Mouse (Mus musculus): ENCODE data around the gene Golga1. TPM values are rescaled to one million over a fixed set of nuclear protein-coding genes. Genes with fewer than 3 reads are reported as not detected.

Golga1 gene
- polyA plus RNA-seq, 1 experiment from 2014 or later, result 38.2 TPM

- no peak overlapping the region for H3K9ac ChIP-seq
- WGBS, result 86% methylated on average over 6 of the region's 6 CpGs
- H3K36me3 ChIP-seq (replicated peaks), result no peaks in the 10 kb centered on the region
- no peak overlapping the region for H3K4me2 ChIP-seq
- H3K27ac ChIP-seq, result no peak overlapping the region
- H3K9me3 ChIP-seq, result no peaks in the 10 kb centered on the region
- H3K27me3 ChIP-seq (replicated peaks), result no peaks in the 10 kb centered on the region
- no peak for ATAC-seq (replicated peaks)
- no peak overlapping the region for H3K4me3 ChIP-seq
- no peaks in the 10 kb centered on the region for H3K4me1 ChIP-seq
Observed at GRCm38 (mm10) chr2:38987803-38988510, 77.4 kb downstream of the Golga1 start.

GRCm38 (mm10) chr2:38987371-38987770 is 78.0 kb downstream of the Golga1 start:
- H3K4me2 ChIP-seq, result no peak overlapping the region
- H3K9ac ChIP-seq, result no peak overlapping the region
- no peaks in the 10 kb centered on the region for H3K9me3 ChIP-seq
- no peak overlapping the region for H3K27ac ChIP-seq
- no peaks in the 10 kb centered on the region for H3K36me3 ChIP-seq (replicated peaks)
- no peak overlapping the region for H3K4me3 ChIP-seq
- WGBS, result 62% methylated on average over 1 of the region's 1 CpGs
- no peaks in the 10 kb centered on the region for H3K4me1 ChIP-seq
- no peak for ATAC-seq (replicated peaks)
- H3K27me3 ChIP-seq (replicated peaks), result no peaks in the 10 kb centered on the region

- no peaks in the 10 kb centered on the region for H3K9me3 ChIP-seq
- 83% methylated on average over 3 of the region's 3 CpGs for WGBS
- H3K4me1 ChIP-seq, result no peaks in the 10 kb centered on the region
- no peaks in the 10 kb centered on the region for H3K27me3 ChIP-seq (replicated peaks)
- no peak overlapping the region for H3K9ac ChIP-seq
- H3K4me3 ChIP-seq, result no peak overlapping the region
- ATAC-seq (replicated peaks), result no peak
- no peak overlapping the region for H3K27ac ChIP-seq
- H3K4me2 ChIP-seq, result no peak overlapping the region
- no peaks in the 10 kb centered on the region for H3K36me3 ChIP-seq (replicated peaks)
Observed at GRCm38 (mm10) chr2:38986580-38986979, 78.8 kb downstream of the Golga1 start.

- Histone ChIP-seq H3K4me2 (no peak overlapping the region), H3K27me3 (replicated peaks) (no peaks in the 10 kb centered on the region), H3K36me3 (replicated peaks) (no peaks in the 10 kb centered on the region), H3K9ac (no peak overlapping the region), H3K27ac (no peak overlapping the region), H3K9me3 (no peaks in the 10 kb centered on the region), H3K4me1 (no peaks in the 10 kb centered on the region), H3K4me3 (no peak overlapping the region)
- 100% methylated on average over 2 of the region's 2 CpGs for WGBS
- no peak for ATAC-seq (replicated peaks)
Observed at GRCm38 (mm10) chr2:38983456-38983855, 81.9 kb downstream of the Golga1 start.

GRCm38 (mm10) chr2:38977837-38978236 is 87.5 kb downstream of the Golga1 start:
- no peak for ATAC-seq (replicated peaks)
- 75% methylated on average over 4 of the region's 4 CpGs for WGBS
- Histone ChIP-seq H3K4me3 (no peak overlapping the region), H3K36me3 (replicated peaks) (no peaks in the 10 kb centered on the region), H3K9ac (no peak overlapping the region), H3K4me1 (no peaks in the 10 kb centered on the region), H3K27me3 (replicated peaks) (no peaks in the 10 kb centered on the region), H3K27ac (no peak overlapping the region), H3K4me2 (no peak overlapping the region), H3K9me3 (no peaks in the 10 kb centered on the region)

- Histone ChIP-seq H3K27me3 (replicated peaks) (no peaks in the 10 kb centered on the region), H3K4me3 (no peak overlapping the region), H3K9ac (no peak overlapping the region), H3K36me3 (replicated peaks) (no peaks in the 10 kb centered on the region), H3K4me2 (no peak overlapping the region), H3K4me1 (no peaks in the 10 kb centered on the region), H3K27ac (no peak overlapping the region), H3K9me3 (no peaks in the 10 kb centered on the region)
- WGBS, result 82% methylated on average over 21 of the region's 21 CpGs
- no peak for ATAC-seq (replicated peaks)
Observed at GRCm38 (mm10) chr2:38975941-38976805, 89.2 kb downstream of the Golga1 start.

- Histone ChIP-seq H3K9me3 (no peaks in the 10 kb centered on the region), H3K4me3 (no peak overlapping the region), H3K27me3 (replicated peaks) (no peaks in the 10 kb centered on the region), H3K27ac (no peak overlapping the region), H3K9ac (no peak overlapping the region), H3K4me1 (no peaks in the 10 kb centered on the region), H3K36me3 (replicated peaks) (no peaks in the 10 kb centered on the region), H3K4me2 (no peak overlapping the region)
- ATAC-seq (replicated peaks), result no peak
- WGBS, result 86% methylated on average over 3 of the region's 3 CpGs
Observed at GRCm38 (mm10) chr2:38975181-38975580, 90.2 kb downstream of the Golga1 start.

GRCm38 (mm10) chr2:38974171-38974570 is 91.2 kb downstream of the Golga1 start:
- no peaks in the 10 kb centered on the region for H3K4me1 ChIP-seq
- WGBS, result 41% methylated on average over 2 of the region's 2 CpGs
- H3K9me3 ChIP-seq, result no peaks in the 10 kb centered on the region

GRCm38 (mm10) chr2:38973701-38974100 is 91.6 kb downstream of the Golga1 start:
- 86% methylated on average over 7 of the region's 7 CpGs for WGBS
- no peaks in the 10 kb centered on the region for H3K27me3 ChIP-seq (replicated peaks)

More at GRCm38 (mm10) chr2:38974171-38974570, 91.2 kb downstream of the Golga1 start:
- H3K9ac ChIP-seq, result no peak overlapping the region
- H3K36me3 ChIP-seq (replicated peaks), result no peaks in the 10 kb centered on the region
- H3K27me3 ChIP-seq (replicated peaks), result no peaks in the 10 kb centered on the region
- H3K4me3 ChIP-seq, result no peak overlapping the region
- no peak overlapping the region for H3K4me2 ChIP-seq
- no peak overlapping the region for H3K27ac ChIP-seq
- no peak for ATAC-seq (replicated peaks)

GRCm38 (mm10) chr2:38973223-38973622 is 92.1 kb downstream of the Golga1 start:
- Histone ChIP-seq H3K9me3 (no peaks in the 10 kb centered on the region), H3K4me3 (no peak overlapping the region), H3K36me3 (replicated peaks) (no peaks in the 10 kb centered on the region), H3K4me1 (no peaks in the 10 kb centered on the region), H3K27me3 (replicated peaks) (no peaks in the 10 kb centered on the region), H3K4me2 (no peak overlapping the region), H3K27ac (no peak overlapping the region), H3K9ac (no peak overlapping the region)
- 42% methylated on average over 2 of the region's 2 CpGs for WGBS
- ATAC-seq (replicated peaks), result no peak

More at GRCm38 (mm10) chr2:38973701-38974100, 91.6 kb downstream of the Golga1 start:
- Histone ChIP-seq H3K4me1 (no peaks in the 10 kb centered on the region), H3K36me3 (replicated peaks) (no peaks in the 10 kb centered on the region), H3K27ac (no peak overlapping the region), H3K9ac (no peak overlapping the region), H3K4me3 (no peak overlapping the region), H3K9me3 (no peaks in the 10 kb centered on the region), H3K4me2 (no peak overlapping the region)
- ATAC-seq (replicated peaks), result no peak

GRCm38 (mm10) chr2:38970057-38970456 is 95.3 kb downstream of the Golga1 start:
- Histone ChIP-seq H3K9me3 (no peaks in the 10 kb centered on the region), H3K4me2 (no peak overlapping the region), H3K27ac (no peak overlapping the region), H3K36me3 (replicated peaks) (no peaks in the 10 kb centered on the region), H3K27me3 (replicated peaks) (no peaks in the 10 kb centered on the region), H3K4me3 (no peak overlapping the region), H3K9ac (no peak overlapping the region), H3K4me1 (no peaks in the 10 kb centered on the region)
- no peak for ATAC-seq (replicated peaks)
- 83% methylated on average over 5 of the region's 5 CpGs for WGBS

GRCm38 (mm10) chr2:38969650-38970049 is 95.7 kb downstream of the Golga1 start:
- Histone ChIP-seq H3K4me3 (no peak overlapping the region), H3K27ac (no peak overlapping the region), H3K9ac (no peak overlapping the region), H3K9me3 (no peaks in the 10 kb centered on the region), H3K36me3 (replicated peaks) (no peaks in the 10 kb centered on the region), H3K4me1 (no peaks in the 10 kb centered on the region), H3K4me2 (no peak overlapping the region), H3K27me3 (replicated peaks) (no peaks in the 10 kb centered on the region)
- WGBS, result 97% methylated on average over 2 of the region's 2 CpGs
- ATAC-seq (replicated peaks), result no peak

Measured in midbrain, embryonic 15.5 days (tissue).